Mouse (Mus musculus) ES-E14 (cell line): ENCODE data around the gene Aco2. TPM values are rescaled to one million over a fixed set of nuclear protein-coding genes. Genes with fewer than 3 reads are reported as not detected.

Source experiments
- DNase-seq: peaks from one replicate; pipeline ENCODE4 v3.0.0-alpha.2; 2013; ENCODE audit warnings: low read depth, low spot score
- H3K27ac ChIP-seq: 2 replicates; pipeline ENCODE4 v1.5.1; 2012; ENCODE audit warnings: low read depth, mild to moderate bottlenecking, low read length, moderate library complexity, mixed read lengths; ENCODE audit not compliant: poor library complexity, insufficient read depth, severe bottlenecking
- H3K36me3 ChIP-seq: 2 replicates; pipeline ENCODE4 v1.6.1; 2012; ENCODE audit warnings: mild to moderate bottlenecking, low read length, moderate library complexity, mixed read lengths; ENCODE audit not compliant: control insufficient read depth, poor library complexity, insufficient read depth, severe bottlenecking
- H3K4me1 ChIP-seq, 2 experiments: fragments of 150-350 bp in 1 of 2; sonication (generic) in 1 of 2; 2 replicates each; pipeline ENCODE4 v1.6.1; 2012; ENCODE audit warnings: low read length in 2 of 2, mild to moderate bottlenecking in 1 of 2, mixed read lengths in 1 of 2; ENCODE audit not compliant: control insufficient read depth in 2 of 2, insufficient read depth in 2 of 2, poor library complexity in 1 of 2
- H3K4me3 ChIP-seq, 2 experiments: fragments of 150-350 bp in 1 of 2; sonication (generic) in 1 of 2; 2 replicates each; pipeline ENCODE4 v1.5.1; 2012; ENCODE audit warnings: low read length in 2 of 2, low read depth in 1 of 2, mild to moderate bottlenecking in 1 of 2, mixed read lengths in 1 of 2; ENCODE audit not compliant: insufficient read depth in 1 of 2, poor library complexity in 1 of 2, severe bottlenecking in 1 of 2
- H3K9ac ChIP-seq: 2 replicates; pipeline ENCODE4 v1.6.1; 2012; ENCODE audit warnings: low read depth, mild to moderate bottlenecking, low read length, mixed read lengths; ENCODE audit not compliant: poor library complexity, insufficient read depth, severe bottlenecking
- H3K9me3 ChIP-seq: fragments of 150-350 bp; sonication (generic); 2 replicates; pipeline ENCODE4 v1.6.1; 2012; ENCODE audit warnings: low read depth, mild to moderate bottlenecking, low read length; ENCODE audit not compliant: control insufficient read depth, insufficient read depth
- CHD2 ChIP-seq: IDR thresholded peaks from 2 replicates; pipeline ENCODE4 v1.6.1; 2014; ENCODE audit warnings: mild to moderate bottlenecking, low read depth, low read length, inconsistent platforms
- HCFC1 ChIP-seq: IDR thresholded peaks from 2 replicates; pipeline ENCODE4 v1.6.1; 2012; ENCODE audit warnings: low read length, inconsistent platforms, borderline replicate concordance; ENCODE audit not compliant: insufficient read depth
- MAFK ChIP-seq: IDR thresholded peaks from 2 replicates; pipeline ENCODE4 v1.6.1; 2014; ENCODE audit warnings: mild to moderate bottlenecking, low read depth, low read length, inconsistent platforms; ENCODE audit not compliant: insufficient read depth
- ZC3H11A ChIP-seq: IDR thresholded peaks from 2 replicates; pipeline ENCODE4 v1.6.1; 2012; ENCODE audit warnings: low read depth, mild to moderate bottlenecking, inconsistent platforms, low read length, borderline replicate concordance
- ZNF384 ChIP-seq: IDR thresholded peaks from 2 replicates; pipeline ENCODE4 v1.6.1; 2012; ENCODE audit warnings: low read depth, low read length, inconsistent platforms
- in situ Hi-C, 2 experiments: fragments of 600-800 bp; cut with MboI; formaldehyde crosslinking; loops; one replicate each; pipeline ENCODE4 v1.15.1; 2025; ENCODE audit warnings: low sequenced_read_pairs in 2 of 2, inconsistent platforms in 1 of 2; ENCODE audit not compliant: unreplicated experiment in 2 of 2
- total RNA-seq: library from RNA; depleted of rRNA; stranded (reverse); fragments of 300-350 nt; gene quantifications from 2 replicates; pipeline ENCODE4 v1.2.3, GENCODE M21; 2012

The Aco2 gene
- total RNA-seq, 1 experiment: 444 TPM

DNA sequence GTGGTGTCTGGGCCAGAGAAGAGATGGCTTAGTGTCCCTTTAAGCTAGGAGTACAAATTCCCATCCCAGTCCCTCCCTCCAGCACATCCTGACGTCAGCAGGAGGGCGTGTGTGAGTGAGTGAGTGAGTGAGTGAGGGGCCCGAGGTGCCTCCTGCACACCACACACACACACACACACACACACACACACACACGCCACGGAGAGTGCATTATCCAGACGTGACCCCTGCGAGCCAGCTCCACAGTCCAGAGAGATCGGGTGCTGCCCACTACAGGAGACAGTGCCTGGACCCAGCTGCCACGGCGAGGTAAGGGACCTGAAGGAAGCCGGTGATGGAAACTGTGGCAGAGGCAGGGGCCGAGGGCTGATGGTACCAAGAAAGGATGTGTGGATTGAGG lies 64.6 kb downstream of the Aco2 start, which contains the start of gene Csdc2:
Csdc2 (plus strand) TSS at position 81 of the 400 bp plus-strand sequence.
- no peak within 1 kb of the TSS for H3K27ac ChIP-seq
- peaks cover 0 to 5% of the 10 kb centered on the region in 2 experiments; a peak in 1 of 4 replicates for H3K4me1 ChIP-seq
- peak within 1 kb of the TSS; percentile 41 to 66 for H3K4me3 ChIP-seq
- in situ Hi-C loops: no loop called here
- peak within 1 kb of the TSS; percentile 5; the same call in 1 of the 2 replicates for H3K9ac ChIP-seq
- no peaks in the 10 kb centered on the region for H3K9me3 ChIP-seq
- no peaks in the 10 kb centered on the region for H3K36me3 ChIP-seq
- no peak for TF ChIP-seq HCFC1
- TF ChIP-seq ZNF384: no peak
- no peak for TF ChIP-seq ZC3H11A
- no peak for TF ChIP-seq CHD2
- TF ChIP-seq MAFK: no peak
- no peak for DNase-seq

DNA sequence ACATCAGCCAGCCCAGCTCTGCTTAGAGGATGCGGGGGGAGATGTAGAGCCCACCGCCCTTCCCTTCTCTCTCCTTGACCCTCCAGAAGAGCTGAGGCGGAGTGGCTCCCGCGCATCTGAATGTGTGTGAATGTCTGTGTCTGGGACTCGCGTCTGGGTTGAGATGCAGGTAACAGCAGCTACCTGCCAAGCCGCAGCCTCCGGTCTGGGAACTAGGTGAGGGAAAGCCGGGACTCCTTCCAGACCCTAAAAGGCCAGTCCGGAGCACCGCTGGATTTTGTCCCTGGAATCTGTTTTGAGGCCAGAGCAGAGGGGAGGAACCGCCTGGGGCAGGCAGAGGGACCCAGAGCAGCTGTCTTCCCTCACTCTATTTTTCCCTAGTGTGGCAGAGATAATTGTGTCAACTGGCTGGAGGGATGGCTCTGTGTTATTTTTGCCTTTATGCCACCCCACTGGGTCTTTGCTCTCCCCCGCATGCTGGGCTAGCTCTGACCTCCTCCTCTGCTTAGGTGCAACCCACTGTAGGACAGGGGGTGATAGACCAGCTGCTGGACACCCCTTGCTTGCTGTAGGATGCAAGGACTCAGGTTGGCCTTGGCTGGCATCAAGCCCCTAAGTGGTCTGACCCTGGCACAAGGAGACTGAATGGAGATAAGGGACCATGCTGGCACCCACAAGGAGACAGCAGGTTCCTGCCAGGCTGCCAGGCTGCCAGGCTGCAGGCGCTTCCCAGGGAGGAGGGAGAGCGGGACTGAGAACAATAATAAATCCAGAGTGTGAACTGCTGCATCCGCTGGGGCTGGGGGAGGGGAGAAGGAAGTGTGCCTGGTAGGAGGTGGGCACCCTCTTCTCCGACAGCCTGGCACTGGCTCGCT lies 65.2 kb downstream of the Aco2 start:
- in situ Hi-C loops: no loop called here
- Histone ChIP-seq H3K4me3 (peak overlapping the region; percentile 41 to 66), H3K4me1 (peaks cover 0 to 6% of the 10 kb centered on the region in 2 experiments; a peak in 1 of 4 replicates), H3K9me3 (no peaks in the 10 kb centered on the region), H3K9ac (peak overlapping the region; percentile 5; the same call in 1 of the 2 replicates), H3K36me3 (no peaks in the 10 kb centered on the region), H3K27ac (no peak overlapping the region)
- no peak for DNase-seq
- TF ChIP-seq HCFC1 (no peak), CHD2 (no peak), ZC3H11A (no peak), ZNF384 (no peak), MAFK (no peak)

GRCm38 (mm10) chr15:81938246-81938645 lies 66.1 kb downstream of the Aco2 start:
- Histone ChIP-seq H3K4me1 (peaks cover 0 to 10% of the 10 kb centered on the region in 2 experiments; a peak in 1 of 4 replicates), H3K27ac (no peak overlapping the region), H3K4me3 (no peak overlapping the region), H3K36me3 (no peaks in the 10 kb centered on the region), H3K9me3 (no peaks in the 10 kb centered on the region), H3K9ac (no peak overlapping the region)
- no peak for DNase-seq
- in situ Hi-C loops: no loop called here
- no peak for TF ChIP-seq ZNF384
- peak; percentile 55; the same call in 1 of the 2 replicates for TF ChIP-seq ZC3H11A

GRCm38 (mm10) chr15:81939157-81939715 lies 67.1 kb downstream of the Aco2 start:
- H3K27ac ChIP-seq: no peak overlapping the region
- H3K9me3 ChIP-seq: no peaks in the 10 kb centered on the region
- in situ Hi-C loops: no loop called here
- no peak overlapping the region for H3K4me3 ChIP-seq
- DNase-seq: no peak
- H3K36me3 ChIP-seq: no peaks in the 10 kb centered on the region
- peaks cover 0 to 10% of the 10 kb centered on the region in 2 experiments; a peak in 1 of 4 replicates for H3K4me1 ChIP-seq
- TF ChIP-seq ZNF384 (no peak), ZC3H11A (no peak), MAFK (no peak), CHD2 (no peak), HCFC1 (no peak)
- H3K9ac ChIP-seq: no peak overlapping the region
